Mouse (Mus musculus) liver, embryonic 14.5 days (tissue): ENCODE data around the gene Hps6. TPM values are rescaled to one million over a fixed set of nuclear protein-coding genes. Genes with fewer than 3 reads are reported as not detected.
A peak's percentile ranks its signal among the peaks of the same experiment; 100 is the strongest.

ENCODE experiments used
- ATAC-seq: fragments of 200-750 bp; cut with Nextera tagmentation; 2 replicates; pipeline ENCODE4 v1.8.0; 2017; ENCODE audit warnings: moderate number of reproducible peaks, mild to moderate bottlenecking, moderate library complexity; ENCODE audit not compliant: insufficient read depth
- DNase-seq, 3 experiments: peaks; one replicate each; pipeline ENCODE4 v3.0.0-alpha.2; 2012 to 2013; ENCODE audit warnings: low read depth in 3 of 3, low spot score in 3 of 3
- H3K27ac ChIP-seq: fragments of 300-500 bp; sonication (generic); 2 replicates; pipeline ENCODE4 v1.5.1; 2014; ENCODE audit warnings: moderate library complexity, mild to moderate bottlenecking, control low read depth, inconsistent platforms
- H3K27me3 ChIP-seq: fragments of 300-500 bp; sonication (generic); 2 replicates; pipeline ENCODE4 v1.6.1; 2014; ENCODE audit warnings: mild to moderate bottlenecking, low read length, moderate library complexity; ENCODE audit not compliant: control insufficient read depth, insufficient read depth
- H3K36me3 ChIP-seq: fragments of 300-500 bp; sonication (generic); replicated peaks from 2 replicates; pipeline ENCODE4 v1.6.1; 2014; ENCODE audit warnings: low read depth; ENCODE audit not compliant: control insufficient read depth, insufficient read depth
- H3K4me1 ChIP-seq, 2 experiments: fragments of 200-500 bp in 1 of 2; fragments of 300-500 bp in 1 of 2; sonication (generic) in 1 of 2; replicated peaks; 2 replicates each; pipeline ENCODE4 v1.6.1; 2012 to 2014; ENCODE audit warnings: antibody characterized with exemption in 1 of 2, inconsistent platforms in 1 of 2, low read length in 1 of 2; ENCODE audit not compliant: control insufficient read depth in 2 of 2, insufficient read depth in 2 of 2
- H3K4me2 ChIP-seq: fragments of 300-500 bp; sonication (generic); 2 replicates; pipeline ENCODE4 v1.6.1; 2014; ENCODE audit warnings: low read depth, mild to moderate bottlenecking, control low read depth, moderate library complexity
- H3K4me3 ChIP-seq, 2 experiments: fragments of 200-500 bp in 1 of 2; fragments of 300-500 bp in 1 of 2; sonication (generic) in 1 of 2; 2 replicates each; pipeline ENCODE4 v1.5.1; 2012 to 2014; ENCODE audit warnings: low read depth in 2 of 2, low read length in 2 of 2, mild to moderate bottlenecking in 2 of 2, control low read depth in 1 of 2, inconsistent platforms in 1 of 2, moderate library complexity in 1 of 2; ENCODE audit not compliant: insufficient read depth in 1 of 2
- H3K9ac ChIP-seq: fragments of 300-500 bp; sonication (generic); replicated peaks from 2 replicates; pipeline ENCODE4 v1.6.1; 2014; ENCODE audit warnings: mild to moderate bottlenecking, control low read depth, moderate library complexity
- H3K9me3 ChIP-seq: fragments of 300-500 bp; sonication (generic); 2 replicates; pipeline ENCODE4 v1.6.1; 2016; ENCODE audit warnings: low read length, mixed read lengths; ENCODE audit not compliant: control insufficient read depth
- CTCF ChIP-seq: IDR thresholded peaks from 2 replicates; pipeline ENCODE4 v1.5.1; 2016; ENCODE audit warnings: antibody characterized with exemption, low read depth, control low read depth
- EP300 ChIP-seq: IDR thresholded peaks from 2 replicates; pipeline ENCODE4 v1.6.1; 2016; ENCODE audit warnings: antibody characterized with exemption, low read depth
- WGBS: fragments of 180-500 bp; shearing (Covaris S2); extraction: QIAGEN DNeasy Blood & Tissue Kit; methylation state at CpG from one replicate; pipeline ENCODE4 v1.1.7; 2014; ENCODE audit not compliant: insufficient replicate concordance; 5-methylcytosine and 5-hydroxymethylcytosine counted together
- polyA plus RNA-seq, 2 experiments: library from polyadenylated mRNA; depleted of rRNA in 1 of 2; stranded (reverse) in 1 of 2; unstranded in 1 of 2; fragments of >200 nt; fragmentation: Nextera tagmentation in 1 of 2; extraction: Ambion mirVana in 1 of 2; gene quantifications; 2 replicates each; pipeline versions ENCODE4 v1.2.1 to v1.2.3; 2012 to 2014

The Hps6 gene
- polyA plus RNA-seq, 2 experiments, result 1.2 to 1.4 TPM

- TF ChIP-seq CTCF (no peak), EP300 (no peak)
- Histone ChIP-seq H3K27me3 (no peaks in the 10 kb centered on the region), H3K4me2 (no peak overlapping the region), H3K9me3 (no peaks in the 10 kb centered on the region), H3K36me3 (peaks cover 48% of the 10 kb centered on the region), H3K27ac (no peak overlapping the region), H3K4me3 (no peak overlapping the region), H3K4me1 (peaks cover 20 to 21% of the 10 kb centered on the region in 2 experiments), H3K9ac (no peak overlapping the region)
- ATAC-seq (no peak), DNase-seq (no peak)
- whole genome bisulfite sequencing, result 93% methylated on average over 11 of the region's 11 CpGs
Measured at GRCm38 (mm10) chr19:46033911-46034310, 30.6 kb downstream of the Hps6 start.

- TF ChIP-seq CTCF (no peak), EP300 (no peak)
- peak overlapping the region in 1 of 2 experiments; percentile 71; a peak in 2 of 4 replicates for H3K4me3 ChIP-seq
- no peaks in the 10 kb centered on the region for H3K9me3 ChIP-seq
- H3K36me3 ChIP-seq, result peaks cover 48% of the 10 kb centered on the region
- peak overlapping the region; percentile 95 for H3K4me2 ChIP-seq
- DNase-seq (no peak), ATAC-seq (no peak)
- peaks cover 29 to 33% of the 10 kb centered on the region in 2 experiments for H3K4me1 ChIP-seq
- H3K27me3 ChIP-seq, result no peaks in the 10 kb centered on the region
- H3K9ac ChIP-seq, result peak overlapping the region; percentile 98
- WGBS, result 84% methylated on average over 13 of the region's 13 CpGs
- peak overlapping the region; percentile 86 for H3K27ac ChIP-seq
Measured at GRCm38 (mm10) chr19:46035971-46036370, 32.7 kb downstream of the Hps6 start.

- Histone ChIP-seq H3K4me2 (peak overlapping the region; percentile 95), H3K4me1 (peaks cover 36 to 39% of the 10 kb centered on the region in 2 experiments), H3K4me3 (peak overlapping the region; percentile 71 to 100), H3K27me3 (no peaks in the 10 kb centered on the region), H3K36me3 (peaks cover 48% of the 10 kb centered on the region), H3K9me3 (no peaks in the 10 kb centered on the region), H3K27ac (peak overlapping the region; percentile 86), H3K9ac (peak overlapping the region; percentile 98)
- WGBS, result 49% methylated on average over 13 of the region's 13 CpGs
- ATAC-seq (no peak), DNase-seq (no peak)
- TF ChIP-seq EP300 (no peak), CTCF (peak; percentile 71)
Measured at GRCm38 (mm10) chr19:46036477-46037242, 33.4 kb downstream of the Hps6 start.

GRCm38 (mm10) chr19:46037243-46037924 is 34.1 kb downstream of the Hps6 start:
- DNase-seq, result peak in 2 of 3 experiments; percentile 64 to 69
- H3K4me2 ChIP-seq, result peak overlapping the region; percentile 95
- H3K9me3 ChIP-seq, result no peaks in the 10 kb centered on the region
- peak overlapping the region; percentile 86 for H3K27ac ChIP-seq
- H3K4me3 ChIP-seq, result peak overlapping the region; percentile 71 to 100
- peak overlapping the region; percentile 98 for H3K9ac ChIP-seq
- 4% methylated on average over 6 of the region's 6 CpGs for WGBS
- no peak for TF ChIP-seq CTCF
- TF ChIP-seq EP300, result peak; percentile 88
- H3K36me3 ChIP-seq, result peaks cover 44% of the 10 kb centered on the region
- peak; percentile 71 for ATAC-seq
- H3K27me3 ChIP-seq, result no peaks in the 10 kb centered on the region
- peaks cover 41 to 43% of the 10 kb centered on the region in 2 experiments for H3K4me1 ChIP-seq
